Mouse (Mus musculus) kidney, postnatal 36 days (tissue): ENCODE measurements at regions not wholly inside any gene's neighbourhood (a gene's known extent, or its start where the extent isn't known, plus 50 kb on each side); places are given as distances from the start of the nearest gene placed in this dataset.

Experiments
- DNase-seq, 2 experiments: peaks; one replicate each; pipeline ENCODE4 v3.0.0; 2021 to 2022; ENCODE audit warnings: mixed read lengths in 2 of 2

- no peak for DNase-seq
These were observed 261.6 kb downstream of the Adcyap1 start for GRCm38 (mm10) chr17:93460409-93460808.

DNA sequence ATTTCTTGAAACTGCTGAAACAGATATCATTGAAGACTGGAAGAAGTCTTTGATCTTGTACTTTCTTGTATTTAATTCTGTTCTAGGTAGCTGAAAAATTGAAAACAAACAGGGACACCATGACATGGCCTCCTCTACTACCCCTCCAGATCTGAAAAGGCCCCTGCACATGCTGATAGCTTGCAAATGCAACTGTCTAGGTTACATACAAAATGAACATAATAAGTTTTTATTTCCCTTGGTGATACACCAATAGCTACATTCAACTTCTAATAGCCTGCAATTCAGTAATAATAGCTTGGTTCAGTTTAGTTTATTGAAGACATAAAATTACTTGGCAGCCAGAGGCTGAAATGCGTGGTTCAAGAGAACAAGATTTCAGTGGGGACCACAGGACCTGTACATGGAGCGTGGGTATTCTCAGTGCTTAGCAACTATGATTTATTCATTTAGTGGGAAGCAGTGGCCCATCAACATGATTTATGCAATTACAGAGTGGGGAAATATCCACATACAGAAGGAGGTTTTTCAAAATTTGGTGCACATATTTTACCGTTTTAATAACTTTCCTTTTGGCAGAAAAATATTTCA, 264.9 kb downstream of the Adcyap1 start:
- DNase-seq, result no peak

DNA sequence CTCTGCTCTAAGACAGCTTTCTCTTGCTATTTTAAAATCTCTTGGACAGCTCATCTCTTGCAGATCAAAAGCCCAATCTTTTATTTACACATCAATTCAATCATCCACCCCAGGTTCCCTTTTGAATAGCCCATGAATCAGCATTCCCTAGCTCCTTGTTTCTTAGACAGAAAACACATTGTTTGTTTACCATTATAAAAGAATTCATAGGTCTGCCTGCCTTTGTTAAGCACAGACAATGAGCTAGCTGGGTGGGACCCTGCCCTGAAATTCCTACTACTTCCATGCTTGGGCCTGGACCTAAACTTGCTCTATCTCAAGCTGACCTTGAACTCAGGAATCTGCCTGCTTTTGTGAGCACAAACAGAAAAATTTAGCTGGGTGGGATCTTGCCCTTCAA, 283.6 kb downstream of the Adcyap1 start:
- DNase-seq, result no peak

DNA sequence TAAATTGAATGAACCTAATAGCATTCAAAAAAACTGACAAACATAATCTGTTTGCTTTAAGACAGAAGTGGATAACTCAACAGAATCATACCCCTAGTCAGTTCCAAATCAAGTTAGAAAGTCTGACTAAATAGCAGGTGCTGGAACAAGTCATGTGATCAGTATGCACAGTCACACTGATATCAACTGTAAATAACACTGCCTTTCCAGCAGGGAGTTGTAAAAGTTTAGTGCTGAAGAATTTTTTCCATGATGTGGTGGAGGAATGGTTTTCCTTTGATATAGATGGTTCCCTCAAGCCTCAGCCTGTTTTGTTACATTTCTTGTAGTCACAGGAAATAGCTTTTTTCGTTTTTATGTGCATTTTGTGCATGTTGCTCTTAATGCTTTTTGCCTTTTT, 285.7 kb downstream of the Adcyap1 start:
- DNase-seq, result no peak

DNA sequence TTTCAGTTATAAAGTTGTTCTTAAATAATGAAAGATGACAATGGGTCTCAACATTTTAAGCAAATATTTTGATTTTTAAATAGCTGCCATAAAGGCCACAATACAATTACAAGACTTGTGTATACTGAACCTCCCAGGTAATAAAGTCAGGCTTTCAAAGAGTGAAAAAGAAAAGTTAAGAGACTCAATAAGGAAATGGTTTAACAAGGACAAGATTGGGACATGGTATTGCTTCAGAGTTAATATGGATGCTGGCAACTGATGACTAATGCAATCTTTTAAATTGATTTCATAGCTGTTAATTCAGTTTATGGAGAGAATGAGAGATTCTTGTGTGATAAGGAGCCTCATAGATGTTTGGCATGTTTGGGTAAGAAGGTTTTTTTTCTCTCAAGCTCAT, 287.6 kb downstream of the Adcyap1 start:
- no peak for DNase-seq

GRCm38 (mm10) chr17:93489988-93490732, 291.3 kb downstream of the Adcyap1 start:
- DNase-seq, result no peak

DNA sequence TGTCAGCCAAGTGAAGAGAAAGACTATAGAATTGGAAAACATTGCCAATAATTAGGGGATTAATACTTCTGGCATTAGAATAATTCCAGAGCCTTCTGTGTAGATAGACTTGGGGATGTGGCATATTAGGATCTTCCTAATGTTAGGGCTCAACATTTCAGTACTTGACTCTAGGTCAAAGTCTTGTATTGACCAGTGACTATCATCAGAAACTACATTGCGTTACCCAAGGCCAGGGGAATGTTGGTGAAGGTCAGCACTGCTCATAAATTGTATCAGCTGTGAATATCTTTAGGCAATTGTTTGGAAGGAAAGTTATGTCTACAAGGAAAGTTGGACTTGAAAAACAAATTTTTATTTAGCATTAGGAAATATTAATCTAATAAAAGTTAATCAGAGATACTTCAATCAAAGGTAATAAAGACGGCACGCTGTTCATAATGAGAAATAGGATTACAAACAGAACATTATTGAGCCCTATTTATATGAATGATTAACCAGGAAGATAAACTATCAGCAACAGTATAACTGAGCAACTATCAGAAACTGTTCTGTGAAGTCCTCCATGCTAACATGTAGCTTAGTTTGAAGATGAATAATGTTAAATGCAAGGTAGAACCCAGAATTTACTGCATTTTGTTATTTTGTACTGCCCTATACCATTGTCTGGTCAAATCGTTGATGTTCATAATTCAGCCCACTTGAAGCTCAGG, 310.2 kb downstream of the Adcyap1 start:
- no peak for DNase-seq

GRCm38 (mm10) chr17:93523406-93523805, 324.6 kb downstream of the Adcyap1 start:
- no peak for DNase-seq

- DNase-seq, result no peak
These were observed 327.2 kb downstream of the Adcyap1 start for GRCm38 (mm10) chr17:93525871-93526644.

GRCm38 (mm10) chr17:93532535-93532934, 333.7 kb downstream of the Adcyap1 start:
- DNase-seq, result no peak

DNA sequence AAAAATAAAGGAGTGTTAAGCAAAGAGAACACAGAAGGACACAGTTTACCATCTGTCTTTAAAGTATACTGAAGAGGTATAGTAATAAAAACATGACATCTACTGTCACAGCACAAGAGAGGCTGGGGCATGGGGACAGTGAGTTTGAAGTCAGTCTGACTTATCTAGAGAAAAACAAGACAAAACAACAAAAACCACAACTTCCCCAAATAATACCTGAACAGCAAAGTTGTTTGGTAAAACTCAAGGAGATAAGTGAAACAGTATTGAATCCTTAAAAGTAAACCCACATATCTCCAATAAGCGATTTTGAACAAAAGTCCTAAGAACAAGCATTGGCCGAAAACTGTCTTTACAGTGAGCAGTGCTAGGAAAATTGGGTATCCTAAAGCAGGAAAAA, 336.1 kb downstream of the Adcyap1 start:
- no peak for DNase-seq

DNA sequence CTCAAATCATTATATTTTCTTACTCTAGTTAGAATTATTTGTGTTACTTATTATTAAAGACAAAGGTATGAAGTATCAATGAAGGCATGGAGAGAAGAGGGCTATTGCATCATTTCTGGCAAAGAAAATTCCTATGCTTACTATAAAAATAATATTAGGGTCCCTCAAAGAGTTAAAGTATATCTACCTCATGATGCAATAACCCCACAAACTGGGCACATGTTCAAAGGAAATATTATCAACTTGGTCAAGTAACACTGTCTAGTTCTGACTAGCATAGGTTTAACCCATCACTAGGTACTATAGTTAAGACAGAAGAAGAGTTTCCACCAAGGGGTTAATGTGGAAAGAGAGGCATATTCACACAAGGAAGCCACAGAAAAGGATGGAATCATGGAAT, 336.9 kb downstream of the Adcyap1 start:
- DNase-seq, result no peak

- no peak for DNase-seq
These were observed 343.0 kb downstream of the Adcyap1 start for GRCm38 (mm10) chr17:93541795-93542194.

DNA sequence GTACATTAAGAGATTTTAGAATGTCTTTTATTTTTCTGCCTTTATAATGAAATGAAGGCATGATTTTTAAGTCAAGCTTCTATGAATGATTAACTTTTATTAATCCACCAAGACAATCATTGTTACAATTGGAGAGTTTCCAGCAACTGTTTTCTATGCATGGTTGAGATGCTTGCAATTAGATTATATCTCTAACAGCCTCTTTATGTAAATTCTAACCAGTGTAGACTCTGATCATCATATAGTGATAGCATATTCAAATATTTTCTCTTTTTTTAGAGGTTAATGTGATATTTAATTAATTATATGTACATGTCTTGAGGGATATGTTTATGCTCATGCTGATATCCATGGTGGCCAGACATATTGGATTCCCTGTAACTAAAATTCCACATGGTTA, 351.5 kb downstream of the Adcyap1 start:
- no peak for DNase-seq

DNA sequence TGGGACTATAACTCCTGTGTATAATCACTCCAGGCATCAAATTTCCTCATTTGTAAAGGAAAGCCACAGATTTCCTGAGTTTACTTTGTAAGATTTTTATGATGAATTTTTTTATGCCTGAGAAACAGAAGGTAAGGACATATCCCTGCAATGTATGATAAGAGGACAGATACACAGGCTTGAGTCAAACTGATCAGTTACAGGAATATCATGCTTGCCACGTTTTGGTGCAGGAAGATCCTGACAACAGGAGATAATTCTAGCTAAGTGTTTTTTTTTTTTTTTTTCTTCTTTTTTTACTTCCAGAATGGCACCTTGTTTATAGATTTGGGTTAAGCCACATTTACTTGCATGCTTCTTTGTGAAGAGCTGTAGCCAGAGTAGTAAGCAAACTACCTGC, 357.1 kb downstream of the Adcyap1 start:
- DNase-seq, result no peak

GRCm38 (mm10) chr17:93563277-93563772, 364.5 kb downstream of the Adcyap1 start:
- no peak for DNase-seq

DNA sequence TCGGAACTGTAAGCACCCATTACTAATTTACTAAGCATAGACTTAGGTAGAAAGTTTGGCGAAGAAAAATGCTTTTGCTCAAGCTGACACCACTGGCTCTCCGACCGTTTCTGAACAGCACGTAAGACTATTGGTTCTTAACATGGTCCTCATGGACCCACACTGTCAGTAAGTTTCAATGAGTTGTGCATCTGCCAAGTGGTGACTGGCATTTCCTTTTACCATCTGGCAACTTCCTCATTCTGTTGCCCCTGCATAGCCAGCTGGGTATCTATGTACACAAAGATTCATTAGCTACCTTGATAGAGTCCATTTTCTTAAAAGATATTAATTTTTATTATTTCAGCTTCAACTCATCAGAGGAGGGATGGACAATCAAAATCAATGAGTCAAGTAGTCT, 381.2 kb downstream of the Adcyap1 start:
- no peak for DNase-seq

DNA sequence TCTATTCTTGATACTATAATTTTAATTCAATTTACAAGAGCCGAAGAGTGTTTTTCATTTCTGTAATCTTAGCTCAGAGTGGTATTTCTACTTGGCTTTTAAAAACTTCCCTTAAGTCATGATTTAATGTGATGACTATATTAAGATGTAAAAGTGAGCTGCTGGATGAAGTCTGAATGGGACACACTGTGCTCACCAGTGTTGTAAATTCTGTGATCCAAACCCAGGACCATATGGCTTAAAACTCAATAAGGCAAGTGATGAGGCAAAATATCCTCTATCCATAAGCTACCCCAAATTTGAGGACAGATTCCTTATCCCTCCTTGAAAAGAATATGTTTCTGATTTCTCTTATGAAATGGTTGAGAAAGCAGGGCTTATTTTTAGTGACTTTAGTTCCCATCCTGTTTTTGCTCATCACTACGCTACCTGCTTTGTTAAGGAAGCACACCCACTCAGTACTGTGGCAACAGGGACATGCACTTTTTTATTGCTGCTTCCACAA, 399.4 kb downstream of the Adcyap1 start:
- DNase-seq, result no peak

GRCm38 (mm10) chr17:93600236-93600635, 401.4 kb downstream of the Adcyap1 start:
- no peak for DNase-seq

DNA sequence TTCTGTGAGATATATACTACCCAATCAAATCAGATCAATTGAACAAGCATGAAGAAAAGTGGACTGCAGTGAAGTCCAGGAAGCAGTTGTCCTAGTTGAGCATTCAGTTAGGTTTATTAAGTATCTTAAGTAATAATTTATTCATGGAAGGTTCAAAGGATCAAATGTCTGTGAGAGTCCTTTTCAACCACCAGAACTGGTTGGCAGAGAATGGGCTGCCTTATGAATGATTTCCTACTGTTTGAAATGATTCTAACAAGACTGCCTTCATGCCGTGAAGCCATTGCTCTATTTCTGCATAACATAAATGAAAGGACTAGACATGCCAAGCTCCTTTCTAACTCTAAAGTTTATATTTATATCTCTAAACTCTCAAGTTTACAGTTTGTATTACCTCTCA, 410.4 kb downstream of the Adcyap1 start:
- DNase-seq, result peak in 1 of 2 experiments; percentile 6

DNA sequence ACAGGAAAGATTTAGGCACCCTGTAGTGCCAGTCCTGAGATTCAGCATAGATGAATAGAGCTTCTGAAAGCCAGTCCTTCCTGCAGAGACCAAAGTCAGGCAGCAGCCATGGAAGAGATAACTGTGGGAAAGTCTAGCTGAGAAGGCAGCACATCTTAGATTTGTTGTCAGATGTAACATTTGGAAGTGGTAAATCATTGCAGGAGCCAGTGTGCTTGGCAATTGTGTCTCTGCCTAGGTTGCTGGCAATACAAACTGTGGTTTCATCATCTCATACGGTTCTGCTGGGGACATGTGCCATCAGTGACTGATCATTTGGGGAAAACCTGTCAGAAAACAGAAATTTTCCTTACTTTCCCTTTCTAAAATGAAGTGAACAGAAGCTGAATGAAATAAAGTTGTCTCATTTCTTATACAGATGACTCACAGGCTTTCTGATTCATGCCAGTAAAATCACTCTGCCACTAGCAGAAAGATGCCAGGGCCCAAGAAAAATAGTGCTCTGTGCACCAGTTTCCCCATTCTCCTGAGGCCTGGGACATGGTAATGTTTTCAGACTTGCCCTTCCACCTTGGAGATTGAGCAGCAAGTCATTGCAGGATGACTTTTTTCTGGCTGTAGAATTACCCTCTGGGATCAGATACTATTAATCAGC, 411.3 kb downstream of the Adcyap1 start:
- no peak for DNase-seq
